Mouse (Mus musculus) midbrain, embryonic 15.5 days (tissue): ENCODE measurements around the gene Srarp. TPM values are rescaled to one million over a fixed set of nuclear protein-coding genes. Genes with fewer than 3 reads are reported as not detected.

Experiments
- ATAC-seq: fragments of 200-750 bp; cut with Nextera tagmentation; replicated peaks from 2 replicates; pipeline ENCODE4 v1.8.0; 2017; ENCODE audit warnings: moderate TSS enrichment
- H3K27ac ChIP-seq: fragments of 300-500 bp; sonication (generic); 2 replicates; pipeline ENCODE4 v1.5.1; 2015; ENCODE audit warnings: mild to moderate bottlenecking, inconsistent platforms
- H3K27me3 ChIP-seq: fragments of 300-500 bp; sonication (generic); replicated peaks from 2 replicates; pipeline ENCODE4 v1.6.1; 2015; ENCODE audit warnings: inconsistent platforms
- H3K36me3 ChIP-seq: fragments of 300-500 bp; sonication (generic); replicated peaks from 2 replicates; pipeline ENCODE4 v1.6.1; 2015; ENCODE audit warnings: inconsistent platforms
- H3K4me1 ChIP-seq: fragments of 300-500 bp; sonication (generic); 2 replicates; pipeline ENCODE4 v1.6.1; 2015; ENCODE audit warnings: inconsistent platforms
- H3K4me2 ChIP-seq: fragments of 300-500 bp; sonication (generic); 2 replicates; pipeline ENCODE4 v1.6.1; 2015; ENCODE audit warnings: inconsistent platforms, mild to moderate bottlenecking, moderate library complexity
- H3K4me3 ChIP-seq: fragments of 300-500 bp; sonication (generic); 2 replicates; pipeline ENCODE4 v1.5.1; 2015; ENCODE audit warnings: mild to moderate bottlenecking, inconsistent platforms
- H3K9ac ChIP-seq: fragments of 300-500 bp; sonication (generic); 2 replicates; pipeline ENCODE4 v1.6.1; 2015; ENCODE audit warnings: mild to moderate bottlenecking, inconsistent platforms
- H3K9me3 ChIP-seq: fragments of 300-500 bp; sonication (generic); 2 replicates; pipeline ENCODE4 v1.6.1; 2016; ENCODE audit warnings: inconsistent platforms
- WGBS: fragments of 180-500 bp; shearing (Covaris S2); methylation state at CpG from one replicate; pipeline ENCODE4 v1.1.7; 2015; ENCODE audit warnings: mixed read lengths; 5-methylcytosine and 5-hydroxymethylcytosine counted together
- polyA plus RNA-seq: library from polyadenylated mRNA; unstranded; fragments of >200 nt; fragmentation: Nextera tagmentation; extraction: Ambion mirVana; gene quantifications from 2 replicates; pipeline ENCODE4 v1.2.1, GENCODE M21; 2015

Srarp gene
- polyA plus RNA-seq, 1 experiment from 2014 or later = 0.50 TPM

DNA sequence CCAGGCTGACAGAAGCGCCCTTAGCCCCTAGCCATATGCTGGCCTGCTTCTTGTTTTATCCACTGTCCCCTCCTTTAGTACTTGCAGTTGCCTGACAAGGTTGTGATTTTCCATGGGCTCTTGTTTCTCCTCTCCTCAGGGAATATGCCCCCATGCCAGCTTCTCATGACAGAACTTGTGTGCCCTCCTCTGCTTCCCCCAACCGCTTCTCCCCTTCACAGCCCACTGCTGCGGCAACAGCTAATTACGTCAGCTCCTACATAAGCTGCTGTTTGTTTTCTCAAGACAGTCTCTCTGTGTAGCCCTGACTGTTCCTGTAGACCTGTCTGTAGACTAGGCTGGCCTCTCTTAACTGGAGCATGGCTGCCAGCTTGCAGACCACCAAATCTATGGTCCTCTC is 19.6 kb upstream of the Srarp start:
- Histone ChIP-seq H3K4me3 (no peak overlapping the region), H3K9me3 (no peaks in the 10 kb centered on the region), H3K36me3 (peaks cover 14% of the 10 kb centered on the region), H3K4me2 (no peak overlapping the region), H3K27me3 (no peaks in the 10 kb centered on the region), H3K4me1 (0 out of 2 replicates have a peak, but pooled peaks cover 6% of the 10 kb centered on the region), H3K9ac (no peak overlapping the region), H3K27ac (no peak overlapping the region)
- WGBS = 81% methylated on average over 4 of the region's 4 CpGs
- ATAC-seq = no peak

DNA sequence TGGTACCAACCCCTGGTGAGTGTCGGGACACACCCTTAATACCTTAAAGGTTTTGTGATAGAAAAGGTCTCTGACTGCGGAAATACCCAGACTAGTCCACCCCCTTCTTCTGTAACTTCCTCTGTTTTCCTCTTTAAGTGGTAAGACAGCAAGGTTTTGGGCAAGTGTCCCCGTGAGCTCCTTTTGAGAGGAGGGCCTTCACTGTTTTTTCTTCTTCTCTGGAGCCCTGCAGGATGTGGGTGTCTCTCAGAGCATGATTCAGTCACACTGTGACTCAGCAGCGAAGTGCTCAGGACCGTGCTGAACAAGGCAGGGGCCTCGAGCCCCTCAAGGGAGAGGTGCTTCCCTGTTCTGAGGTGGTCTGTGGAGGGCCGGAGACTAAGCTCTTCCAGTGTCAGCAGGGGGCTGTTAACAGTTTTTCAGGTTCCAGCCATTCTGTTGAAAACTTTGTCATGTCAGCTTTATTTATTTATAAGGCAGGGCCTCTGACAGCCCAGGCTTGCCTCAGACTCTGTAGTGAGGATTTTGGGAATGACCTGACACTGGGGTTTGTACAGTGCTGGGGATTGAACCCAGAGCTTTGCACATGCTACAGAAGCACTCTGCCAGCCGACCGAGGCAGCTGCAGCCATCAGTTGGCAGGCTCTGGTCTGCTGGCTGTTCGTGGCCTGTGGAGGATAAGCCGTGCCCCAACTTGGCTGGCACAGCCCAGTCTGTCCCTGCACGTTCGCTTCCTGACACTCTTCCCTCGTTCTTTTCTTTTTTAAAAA is 18.9 kb upstream of the Srarp start:
- H3K27me3 ChIP-seq = no peaks in the 10 kb centered on the region
- 79% methylated on average over 14 of the region's 14 CpGs for WGBS
- no peak overlapping the region for H3K27ac ChIP-seq
- no peaks in the 10 kb centered on the region for H3K9me3 ChIP-seq
- no peak overlapping the region for H3K4me2 ChIP-seq
- no peak overlapping the region for H3K9ac ChIP-seq
- no peak overlapping the region for H3K4me3 ChIP-seq
- peaks cover 13% of the 10 kb centered on the region for H3K36me3 ChIP-seq
- 0 out of 2 replicates have a peak, but pooled peaks cover 5% of the 10 kb centered on the region for H3K4me1 ChIP-seq
- no peak for ATAC-seq

DNA sequence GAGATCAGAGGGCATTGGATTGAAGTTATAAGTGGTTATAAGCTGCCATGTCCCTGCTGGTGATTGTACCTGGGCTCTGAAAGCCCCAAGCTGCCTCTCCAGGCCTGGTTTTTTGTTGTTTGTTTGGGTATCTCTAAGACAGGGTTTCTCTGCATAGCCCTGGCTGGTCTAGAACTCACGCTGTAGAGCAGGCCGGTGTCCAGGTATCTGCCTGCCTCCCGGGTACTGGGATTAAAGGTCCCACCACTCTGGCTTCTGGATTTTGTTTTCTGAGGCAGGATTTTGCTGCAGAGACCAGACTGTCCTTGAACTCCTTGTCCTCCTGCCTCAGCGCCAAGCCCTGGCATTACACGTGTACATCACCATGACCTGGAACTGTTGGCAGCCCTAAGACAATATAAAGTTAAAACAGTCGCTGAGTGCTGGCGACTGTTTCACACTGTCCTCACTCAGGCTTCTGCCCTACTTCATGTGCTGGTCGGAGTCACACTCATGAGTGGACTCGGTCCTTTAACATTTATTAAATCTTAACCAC is 16.1 kb upstream of the Srarp start:
- no peaks in the 10 kb centered on the region; the same call in 1 of the 2 replicates for H3K4me1 ChIP-seq
- H3K27me3 ChIP-seq = no peaks in the 10 kb centered on the region
- no peak overlapping the region for H3K27ac ChIP-seq
- no peak overlapping the region for H3K4me2 ChIP-seq
- WGBS = 95% methylated on average over 9 of the region's 9 CpGs
- peaks cover 28% of the 10 kb centered on the region for H3K36me3 ChIP-seq
- H3K9ac ChIP-seq = no peak overlapping the region
- no peak for ATAC-seq
- no peaks in the 10 kb centered on the region for H3K9me3 ChIP-seq
- H3K4me3 ChIP-seq = no peak overlapping the region

DNA sequence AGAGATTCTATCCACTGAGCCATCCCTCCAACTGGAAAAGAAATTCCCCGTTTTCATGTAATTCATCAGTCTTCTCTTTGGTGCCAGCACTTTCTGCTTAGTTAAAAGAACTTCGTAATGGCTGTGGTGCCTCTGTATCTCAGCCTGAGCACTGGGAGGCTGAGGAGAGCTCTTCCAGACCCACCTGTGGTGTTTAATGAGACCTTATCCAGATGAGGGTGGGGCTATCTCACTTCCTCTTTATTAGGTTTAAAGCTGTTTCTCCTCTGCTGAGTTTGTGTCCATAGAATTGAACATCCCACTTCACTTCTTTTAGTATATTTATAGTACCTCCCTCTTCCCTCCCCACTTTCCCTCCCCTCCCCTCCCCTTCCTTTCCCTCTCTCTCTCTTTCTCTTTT is 15.3 kb upstream of the Srarp start:
- Histone ChIP-seq H3K4me3 (no peak overlapping the region), H3K4me2 (no peak overlapping the region), H3K27me3 (no peaks in the 10 kb centered on the region), H3K9me3 (no peaks in the 10 kb centered on the region), H3K9ac (no peak overlapping the region), H3K27ac (no peak overlapping the region), H3K4me1 (peaks cover 4% of the 10 kb centered on the region), H3K36me3 (peaks cover 28% of the 10 kb centered on the region)
- 86% methylated on average over 2 of the region's 2 CpGs for WGBS
- ATAC-seq = no peak

DNA sequence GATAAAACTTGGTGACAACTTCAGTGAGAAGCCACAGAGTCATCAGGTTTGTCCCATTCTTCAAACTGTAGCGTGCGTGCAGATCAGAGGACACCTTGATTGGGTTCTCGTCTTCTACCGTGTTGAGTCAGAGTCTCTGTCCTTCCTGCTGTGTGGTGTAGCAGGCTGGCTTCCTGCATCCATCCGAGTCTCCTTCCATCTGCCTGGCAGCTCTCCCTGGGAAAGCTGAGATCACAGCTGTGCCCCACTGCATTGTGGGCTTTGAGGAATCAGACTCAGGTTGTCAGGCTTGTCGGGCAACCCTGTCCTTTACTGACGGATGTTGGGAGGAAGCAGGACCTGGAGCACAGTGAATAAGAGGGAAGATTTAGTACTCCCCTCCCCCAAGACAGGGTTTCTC is 10.3 kb upstream of the Srarp start:
- ATAC-seq = no peak
- Histone ChIP-seq H3K27me3 (no peaks in the 10 kb centered on the region), H3K4me1 (peaks cover 23% of the 10 kb centered on the region), H3K9ac (no peak overlapping the region), H3K4me2 (0 out of 2 replicates have a peak overlapping the region, but pooled peaks have one; percentile 90), H3K4me3 (no peak overlapping the region), H3K9me3 (no peaks in the 10 kb centered on the region), H3K27ac (no peak overlapping the region), H3K36me3 (peaks cover 19% of the 10 kb centered on the region; the same call in 1 of the 2 replicates)
- 75% methylated on average over 7 of the region's 7 CpGs for WGBS

DNA sequence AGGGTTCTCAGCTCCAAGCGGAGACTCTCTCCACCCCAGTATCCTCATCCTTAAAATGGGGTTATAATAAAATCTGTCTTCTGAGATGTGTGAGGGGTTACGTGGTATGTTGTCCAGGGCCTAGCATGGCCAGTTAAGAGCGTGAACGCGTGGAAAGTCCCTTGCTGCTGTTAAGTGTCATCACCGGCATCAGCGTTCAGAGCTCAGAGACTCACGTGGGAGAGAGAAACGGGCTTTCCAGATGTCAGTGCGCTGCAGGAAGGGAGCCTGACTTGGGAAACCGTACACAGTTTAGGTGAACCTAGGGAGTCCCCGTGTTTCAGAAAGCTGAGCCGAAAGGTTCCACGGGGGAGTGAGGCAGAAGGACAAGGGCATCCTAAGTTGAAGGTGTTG is 9.4 kb upstream of the Srarp start:
- 14% methylated on average over 14 of the region's 14 CpGs for WGBS
- peak overlapping the region; percentile 90 for H3K4me2 ChIP-seq
- H3K27ac ChIP-seq = peak overlapping the region; percentile 87
- no peaks in the 10 kb centered on the region for H3K9me3 ChIP-seq
- H3K4me1 ChIP-seq = peaks cover 23% of the 10 kb centered on the region
- peak overlapping the region; percentile 98 for H3K9ac ChIP-seq
- H3K27me3 ChIP-seq = no peaks in the 10 kb centered on the region
- peak overlapping the region; percentile 96 for H3K4me3 ChIP-seq
- ATAC-seq = no peak
- peaks cover 19% of the 10 kb centered on the region; the same call in 1 of the 2 replicates for H3K36me3 ChIP-seq

DNA sequence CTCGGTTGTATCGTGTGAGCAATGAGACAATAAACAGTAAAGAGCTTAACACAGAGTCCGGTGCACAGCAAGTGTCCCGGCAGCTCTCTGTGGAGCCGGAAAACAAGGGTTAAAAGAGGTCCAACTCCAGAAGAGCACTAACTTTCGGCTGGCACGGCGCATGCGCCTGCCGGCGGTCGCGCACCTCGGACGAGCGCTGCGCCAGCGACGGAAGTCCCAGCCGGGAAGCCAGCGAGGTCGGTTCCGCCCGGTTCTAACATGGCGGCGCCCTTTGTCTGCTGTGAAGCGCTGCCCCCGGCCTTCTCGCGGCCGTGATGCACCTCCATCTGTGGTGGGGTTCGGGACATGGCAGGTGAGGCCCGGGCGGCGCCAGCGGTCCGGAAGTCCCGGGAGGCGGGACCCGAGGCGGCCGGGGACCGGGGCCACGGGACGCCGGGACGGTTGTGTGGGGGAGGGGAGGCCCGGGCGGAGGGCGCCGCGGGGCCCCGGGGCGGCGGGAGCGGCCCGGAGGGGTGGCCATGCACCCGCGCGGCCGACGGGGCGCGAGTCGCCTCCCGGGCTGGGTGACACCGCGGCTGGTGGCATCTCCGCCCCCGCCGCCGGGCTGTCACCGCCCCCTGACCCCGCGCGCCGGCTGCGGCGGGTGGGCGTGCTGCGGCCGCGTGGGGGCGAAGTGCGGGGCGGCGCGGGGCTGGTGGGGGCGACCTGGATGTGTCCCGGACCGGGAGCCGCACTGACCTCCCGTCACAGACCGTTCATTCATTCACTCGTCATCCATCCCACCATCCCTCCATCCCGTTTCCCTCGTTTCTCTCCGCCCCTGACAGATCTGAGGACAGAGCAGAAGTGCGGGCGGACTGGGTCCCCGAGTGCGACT is 8.8 kb upstream of the Srarp start, which contains the start of gene Zbtb17:
Gene Zbtb17 (plus strand): TSS at position 204 of the 877 bp plus-strand sequence.
- H3K36me3 ChIP-seq = peaks cover 17% of the 10 kb centered on the region; the same call in 1 of the 2 replicates
- under 1% methylated on average over 71 of the region's 102 CpGs for WGBS
- peaks cover 23% of the 10 kb centered on the region for H3K4me1 ChIP-seq
- peak within 1 kb of the TSS; percentile 90 for H3K4me2 ChIP-seq
- no peaks in the 10 kb centered on the region for H3K9me3 ChIP-seq
- peak; percentile 95 for ATAC-seq
- peak within 1 kb of the TSS; percentile 98 for H3K9ac ChIP-seq
- peak within 1 kb of the TSS; percentile 96 for H3K4me3 ChIP-seq
- peak within 1 kb of the TSS; percentile 87 for H3K27ac ChIP-seq
- H3K27me3 ChIP-seq = no peaks in the 10 kb centered on the region

DNA sequence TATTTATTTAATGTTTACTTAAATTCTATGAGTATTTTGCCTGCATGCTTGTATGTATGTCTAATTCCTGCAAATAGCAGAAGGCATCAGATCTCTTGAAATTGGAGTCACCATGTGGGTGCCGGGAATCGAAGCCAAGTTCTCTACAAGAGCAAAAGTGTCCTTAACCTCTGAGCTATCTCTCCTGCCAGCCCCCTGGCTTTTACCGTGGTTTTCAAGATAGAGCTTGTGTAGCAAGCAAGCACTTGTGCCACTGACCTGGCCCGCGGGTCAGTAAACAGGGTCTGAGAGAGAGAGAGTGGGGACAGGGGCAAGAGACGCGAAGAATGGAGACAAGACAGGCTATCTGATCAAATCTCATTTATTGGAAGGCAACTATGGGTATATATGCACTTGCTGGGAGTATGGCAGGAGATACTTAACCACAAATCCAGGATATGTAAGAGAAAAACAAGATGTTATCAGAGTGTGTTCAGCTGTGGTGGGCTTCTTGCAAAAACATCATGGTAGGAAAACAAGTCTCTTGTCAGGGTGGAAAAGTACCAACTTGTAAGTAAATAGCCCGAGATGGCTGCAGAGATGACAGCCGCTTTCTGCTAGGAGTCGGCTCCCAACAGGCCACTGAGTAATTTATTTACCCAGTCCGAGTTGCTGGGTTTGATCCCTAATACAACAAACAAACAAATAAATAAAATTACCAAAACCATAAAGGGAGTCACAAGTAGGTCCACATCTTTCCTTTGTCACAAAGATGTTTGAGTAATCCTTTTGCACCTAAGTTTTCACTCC is 7.9 kb upstream of the Srarp start:
- Histone ChIP-seq H3K9ac (no peak overlapping the region), H3K27me3 (no peaks in the 10 kb centered on the region), H3K4me3 (peak overlapping the region; percentile 96), H3K4me1 (peaks cover 23% of the 10 kb centered on the region), H3K9me3 (no peaks in the 10 kb centered on the region), H3K27ac (no peak overlapping the region), H3K4me2 (peak overlapping the region; percentile 90), H3K36me3 (peaks cover 10% of the 10 kb centered on the region; the same call in 1 of the 2 replicates)
- WGBS = 50% methylated on average over 11 of the region's 11 CpGs
- 0 out of 2 replicates have a peak, but pooled peaks have one; percentile 3 for ATAC-seq

DNA sequence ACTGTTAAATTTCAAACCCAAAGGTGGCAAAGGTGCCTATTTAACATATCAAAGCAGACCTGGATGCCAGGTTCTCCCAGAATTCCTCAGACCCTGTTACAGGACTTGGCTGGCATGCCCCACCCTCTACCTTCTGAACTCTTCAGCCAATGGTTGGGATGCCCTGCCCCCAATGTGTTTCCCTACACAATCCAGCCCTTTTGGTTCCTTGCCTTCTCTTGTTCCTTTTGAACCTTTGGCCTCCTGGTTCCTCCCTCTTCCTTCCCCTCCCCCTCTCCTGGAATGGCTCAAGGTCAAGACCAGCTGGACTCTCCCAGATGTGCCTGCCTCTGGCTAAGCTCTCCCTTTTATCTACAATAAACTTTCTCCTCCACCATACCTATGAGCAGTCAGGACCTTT is 5.0 kb upstream of the Srarp start:
- Histone ChIP-seq H3K4me3 (no peak overlapping the region), H3K27me3 (no peaks in the 10 kb centered on the region), H3K9me3 (no peaks in the 10 kb centered on the region), H3K36me3 (no peaks in the 10 kb centered on the region), H3K4me1 (peaks cover 16% of the 10 kb centered on the region), H3K9ac (no peak overlapping the region), H3K4me2 (no peak overlapping the region), H3K27ac (no peak overlapping the region)
- no peak for ATAC-seq

DNA sequence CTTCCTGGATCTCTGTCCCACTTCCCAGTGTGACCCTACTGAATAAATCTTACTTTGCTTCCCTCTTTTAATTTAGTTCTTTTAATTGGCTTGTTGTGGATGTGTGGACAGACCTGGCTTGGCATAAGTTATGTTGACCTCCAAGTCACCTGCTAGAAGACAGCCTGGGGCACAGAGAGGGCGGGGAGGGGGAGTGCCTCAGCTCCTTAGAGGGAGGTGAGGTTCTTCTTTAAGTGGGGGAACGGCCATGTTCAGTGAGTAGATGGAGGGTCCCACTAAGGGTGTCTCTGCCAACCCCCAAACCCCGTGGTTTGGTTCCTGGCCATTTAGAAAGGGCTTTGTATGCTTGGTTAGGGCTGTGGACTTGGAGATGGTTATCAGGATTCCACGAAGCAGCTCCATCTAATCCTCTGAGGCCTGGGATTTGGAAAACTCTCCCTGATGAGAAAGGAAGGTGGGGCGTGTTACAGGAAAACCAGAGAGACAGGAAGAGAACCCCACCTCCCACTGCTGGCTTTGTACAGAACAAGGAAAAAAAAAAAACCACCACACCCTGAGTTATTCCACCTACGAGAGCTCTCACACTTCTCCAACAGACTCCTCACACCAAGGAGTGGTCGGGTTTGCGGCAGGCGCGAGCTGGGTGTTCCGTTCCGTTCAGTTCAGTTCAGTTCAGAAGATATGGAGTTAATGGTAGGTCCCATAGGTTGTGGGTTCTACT is 3.3 kb upstream of the Srarp start:
- Histone ChIP-seq H3K27ac (no peak overlapping the region), H3K4me1 (peaks cover 6% of the 10 kb centered on the region), H3K4me2 (no peak overlapping the region), H3K9ac (no peak overlapping the region), H3K36me3 (no peaks in the 10 kb centered on the region), H3K9me3 (no peaks in the 10 kb centered on the region), H3K27me3 (no peaks in the 10 kb centered on the region), H3K4me3 (no peak overlapping the region)
- ATAC-seq = no peak
- 82% methylated on average over 12 of the region's 12 CpGs for WGBS

DNA sequence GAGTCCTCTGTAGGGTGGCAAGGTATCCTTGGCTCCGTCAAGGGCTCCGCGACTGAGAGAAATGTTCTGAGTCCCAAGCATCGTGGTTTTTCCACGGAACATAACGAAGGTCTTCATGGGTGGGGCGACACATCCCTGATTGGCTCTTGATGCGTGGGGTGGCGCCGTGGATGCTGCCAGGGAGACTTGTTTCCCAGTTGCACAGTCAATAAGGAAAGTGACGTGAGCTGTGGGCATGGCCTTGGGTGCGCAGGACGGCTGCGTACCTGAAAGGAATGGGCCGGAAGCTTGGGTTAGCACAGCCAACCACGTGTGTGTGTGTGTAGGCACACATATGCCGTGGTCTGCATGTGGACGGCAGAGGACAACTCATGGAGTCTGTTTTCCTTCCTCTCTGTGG is 2.7 kb downstream of the Srarp start:
- H3K9me3 ChIP-seq = no peaks in the 10 kb centered on the region
- H3K4me3 ChIP-seq = no peak overlapping the region
- H3K4me2 ChIP-seq = no peak overlapping the region
- H3K27me3 ChIP-seq = no peaks in the 10 kb centered on the region
- no peaks in the 10 kb centered on the region for H3K36me3 ChIP-seq
- no peak overlapping the region for H3K9ac ChIP-seq
- H3K27ac ChIP-seq = no peak overlapping the region
- no peak for ATAC-seq
- WGBS = 84% methylated on average over 18 of the region's 18 CpGs
- no peaks in the 10 kb centered on the region for H3K4me1 ChIP-seq
